Mouse (Mus musculus) monocyte, adult 5-6 weeks (primary cell): ENCODE measurements around the gene Srp72. TPM values are rescaled to one million over a fixed set of nuclear protein-coding genes. Genes with fewer than 3 reads are reported as not detected.
"Not testable (repeated sequence)": the region's sequence is repeated elsewhere in the genome, so short reads cannot be mapped to it uniquely, and the experiment has no call there.

Experiments
- ATAC-seq: fragments of 153-309, 156-312 bp; replicated peaks from 2 replicates; pipeline ENCODE4 v1.8.0; 2017; ENCODE audit warnings: mild to moderate bottlenecking; ENCODE audit not compliant: low TSS enrichment, insufficient number of reproducible peaks, severe bottlenecking, poor library complexity, low FRiP score
- total RNA-seq: library from RNA; stranded (forward); fragments of 200-1000, 200-491, 200-594 nt; gene quantifications from 3 replicates; pipeline ENCODE4 v1.2.3, GENCODE M21; 2017

Srp72 gene
- total RNA-seq, 1 experiment from 2014 or later = 88.8 TPM

DNA sequence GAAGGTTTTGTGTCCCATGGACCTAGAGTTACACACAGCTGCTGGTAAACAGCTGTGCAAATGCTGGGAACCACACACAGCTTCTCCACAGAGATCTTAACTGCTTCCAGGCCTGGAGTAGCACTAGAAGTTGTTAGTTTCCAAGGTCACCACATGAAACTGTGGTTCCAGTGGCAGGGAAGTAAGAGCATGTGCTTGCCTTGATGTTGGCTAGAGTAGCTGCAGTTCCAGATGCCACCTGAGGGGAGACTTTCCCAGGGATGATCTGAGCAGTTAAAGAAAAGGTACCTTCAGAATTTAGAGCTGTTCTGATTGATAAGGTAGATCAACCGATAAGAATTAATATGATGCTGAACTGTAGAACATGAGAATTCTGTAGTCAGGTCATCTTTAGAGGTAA, 16.5 kb upstream of the Srp72 start:
- ATAC-seq = peak; percentile 66; the same call in 1 of the 2 replicates

- ATAC-seq = no peak
These were observed 14.9 kb upstream of the Srp72 start for GRCm38 (mm10) chr5:76959587-76959986.

- ATAC-seq = no peak
These were observed 11.9 kb upstream of the Srp72 start for GRCm38 (mm10) chr5:76962545-76962944.

DNA sequence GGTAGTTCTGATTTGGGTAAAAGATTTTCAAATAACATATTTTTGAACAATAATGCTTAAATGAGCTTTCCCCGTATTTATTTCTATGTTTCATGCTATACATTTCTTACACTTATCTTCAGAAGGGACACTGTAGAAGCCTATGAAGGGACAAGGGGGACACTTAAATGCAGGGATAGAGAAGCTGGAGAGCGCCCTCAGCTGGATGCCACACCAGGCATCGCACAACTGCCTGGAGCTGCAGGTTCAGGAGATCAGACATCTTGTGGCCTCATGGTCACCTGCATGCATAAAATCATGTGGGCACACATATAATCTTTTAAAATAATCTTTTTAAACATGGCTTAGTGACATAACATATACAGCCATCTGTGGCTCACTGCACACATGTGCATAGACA, 9.8 kb upstream of the Srp72 start:
- no peak for ATAC-seq

GRCm38 (mm10) chr5:76969250-76969649, 5.2 kb upstream of the Srp72 start:
- ATAC-seq = no peak

DNA sequence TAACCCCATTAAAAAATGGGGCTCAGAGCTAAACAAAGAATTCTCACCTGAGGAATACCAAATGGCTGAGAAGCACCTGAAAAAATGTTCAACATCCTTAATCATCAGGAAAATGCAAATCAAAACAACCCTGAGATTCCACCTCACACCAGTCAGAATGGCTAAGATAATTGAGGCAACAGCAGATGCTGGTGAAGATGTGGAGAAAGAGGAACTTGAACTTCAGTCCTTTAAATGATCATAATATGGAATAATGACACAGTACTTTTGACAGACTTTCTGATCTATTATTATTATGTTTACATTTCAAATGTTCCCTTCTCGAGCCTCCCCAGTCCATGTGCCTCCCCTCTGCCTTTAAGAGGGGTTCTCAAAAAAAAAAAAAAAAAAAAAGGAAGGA, 3.4 kb upstream of the Srp72 start:
- not testable (repeated sequence) for ATAC-seq

GRCm38 (mm10) chr5:76973488-76973887, 995 bp upstream of the Srp72 start:
- no peak for ATAC-seq

DNA sequence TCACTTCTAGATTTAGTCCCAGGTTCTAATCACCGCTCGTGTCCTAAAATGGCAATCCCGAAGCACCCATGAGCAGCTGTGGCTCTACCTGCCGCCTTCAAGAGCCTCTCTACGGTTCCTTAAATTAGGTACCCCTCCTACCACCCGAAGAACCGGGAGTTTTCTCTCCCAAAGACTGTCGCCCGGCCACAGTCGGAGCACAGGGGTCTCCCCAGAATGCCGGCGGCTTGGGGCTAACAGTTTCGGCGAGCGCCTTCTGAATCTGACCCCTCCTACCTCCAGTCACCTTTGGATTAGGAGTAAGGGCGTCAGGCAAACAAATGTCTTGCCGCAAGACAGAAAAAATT, 303 bp upstream of the Srp72 start:
- ATAC-seq = peak; percentile 9; the same call in 1 of the 2 replicates

- no peak for ATAC-seq
These were observed 1.3 kb downstream of the Srp72 start for GRCm38 (mm10) chr5:76975736-76976135.

- no peak for ATAC-seq
These were observed 9.5 kb downstream of the Srp72 start for GRCm38 (mm10) chr5:76984015-76984414.

GRCm38 (mm10) chr5:76990789-76991188, 16.3 kb downstream of the Srp72 start:
- ATAC-seq = no peak

GRCm38 (mm10) chr5:76993174-76993814, 18.8 kb downstream of the Srp72 start:
- ATAC-seq = no peak

DNA sequence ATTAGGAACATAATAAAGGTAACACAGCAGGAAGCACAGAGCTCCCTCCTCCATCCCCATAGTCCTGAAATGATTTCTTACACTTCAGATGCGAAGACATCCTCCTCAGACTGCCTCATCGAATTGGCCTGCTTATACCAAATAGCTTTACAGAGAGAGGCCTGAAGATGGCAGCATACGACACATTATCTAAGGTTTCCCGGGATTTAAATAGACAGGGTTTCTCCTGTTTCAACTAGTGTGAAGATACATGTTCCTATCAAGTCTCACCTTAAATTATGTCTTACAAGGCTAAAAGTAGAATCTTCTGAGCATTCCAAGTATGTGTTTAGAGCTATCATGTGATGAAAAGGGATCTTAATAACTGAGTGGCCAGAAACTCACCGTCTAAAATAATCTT, 23.9 kb downstream of the Srp72 start:
- ATAC-seq = no peak

- ATAC-seq = no peak
These were observed 26.7 kb downstream of the Srp72 start for GRCm38 (mm10) chr5:77001192-77001591.

DNA sequence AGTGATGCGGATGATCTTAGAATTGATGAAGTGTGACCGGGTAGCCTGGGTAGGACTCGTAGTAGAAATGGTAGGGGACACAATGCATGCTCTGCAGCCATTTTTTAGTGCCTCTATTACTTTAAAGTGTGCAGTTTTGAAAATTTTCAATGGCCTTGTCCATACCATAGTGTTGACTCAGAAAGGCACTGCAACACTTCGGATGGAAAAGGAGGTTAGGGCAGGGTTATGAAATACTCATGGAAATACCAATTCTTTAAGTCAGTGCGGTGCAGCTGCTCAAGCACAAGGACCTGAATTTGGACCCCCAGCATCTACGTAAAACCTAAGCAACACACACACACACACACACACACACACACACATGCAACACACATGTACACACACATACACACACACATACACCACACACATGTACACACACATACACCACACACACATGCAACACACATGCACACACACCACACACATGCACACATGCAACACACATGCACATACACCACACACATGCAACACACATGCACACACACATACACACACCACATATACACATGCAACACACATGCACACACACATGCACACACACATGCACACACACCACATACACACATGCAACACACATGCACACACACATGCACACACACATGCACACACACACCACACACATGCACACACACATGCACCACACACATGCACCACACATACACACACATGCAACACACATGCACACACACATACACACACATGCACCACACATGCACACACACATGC, 29.8 kb downstream of the Srp72 start, which contains the start of gene Arl9:
TSS of gene Arl9 (plus strand) at position 5 of the 771 bp plus-strand sequence.
- ATAC-seq = no peak

- ATAC-seq = no peak
These were observed 35.9 kb downstream of the Srp72 start for GRCm38 (mm10) chr5:77010352-77010751.

GRCm38 (mm10) chr5:77011082-77011481, 36.6 kb downstream of the Srp72 start:
- ATAC-seq = no peak

GRCm38 (mm10) chr5:77013171-77013570, 38.7 kb downstream of the Srp72 start:
- ATAC-seq = peak; percentile 88

GRCm38 (mm10) chr5:77015544-77016482, 41.3 kb downstream of the Srp72 start, which contains the start of gene Thegl:
TSS of gene Thegl (plus strand) at chr5:77016023.
- ATAC-seq = peak; percentile 82
